Mouse (Mus musculus) G1E (cell line): ENCODE measurements around the gene Nfe2l1.

Source experiments
- CTCF ChIP-seq: IDR thresholded peaks from 2 replicates; pipeline ENCODE4 v1.5.1; 2012; ENCODE audit warnings: low read depth, low read length, inconsistent platforms, mixed read lengths
- POLR2AphosphoS5 ChIP-seq: IDR thresholded peaks from 2 replicates; pipeline ENCODE4 v1.6.1; 2012; ENCODE audit warnings: low read depth, low read length, inconsistent platforms; ENCODE audit not compliant: insufficient replicate concordance
- TAL1 ChIP-seq: conservative IDR thresholded peaks from 2 replicates; pipeline ENCODE4 v1.6.1; 2012; ENCODE audit warnings: low read depth, low read length, inconsistent platforms, mixed read lengths

DNA sequence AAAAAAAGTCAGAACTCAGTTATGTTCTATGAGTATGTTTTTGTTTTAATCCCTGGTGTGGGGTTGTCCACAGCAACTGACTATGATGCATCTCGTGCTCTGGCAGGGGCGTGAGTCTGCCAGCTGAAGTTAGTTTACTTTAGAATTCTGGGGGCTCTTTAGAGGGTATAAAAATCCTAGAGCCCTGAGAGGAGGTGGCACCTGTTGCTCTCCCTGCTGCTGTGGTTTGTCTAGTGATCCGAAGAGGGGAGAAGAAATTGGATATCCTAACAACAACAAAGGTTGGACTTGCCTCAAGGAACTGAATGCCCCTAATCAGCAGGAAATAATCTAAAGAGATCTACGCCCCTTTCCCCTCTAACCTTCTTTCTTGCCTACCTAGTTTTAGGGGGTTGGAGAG is 8.6 kb upstream of the Nfe2l1 start:
- TF ChIP-seq CTCF, result no peak
- TF ChIP-seq TAL1, result no peak
- no peak for TF ChIP-seq POLR2AphosphoS5
